Mouse (Mus musculus): ENCODE data around the gene Aldh4a1.

Gene Aldh4a1

DNA sequence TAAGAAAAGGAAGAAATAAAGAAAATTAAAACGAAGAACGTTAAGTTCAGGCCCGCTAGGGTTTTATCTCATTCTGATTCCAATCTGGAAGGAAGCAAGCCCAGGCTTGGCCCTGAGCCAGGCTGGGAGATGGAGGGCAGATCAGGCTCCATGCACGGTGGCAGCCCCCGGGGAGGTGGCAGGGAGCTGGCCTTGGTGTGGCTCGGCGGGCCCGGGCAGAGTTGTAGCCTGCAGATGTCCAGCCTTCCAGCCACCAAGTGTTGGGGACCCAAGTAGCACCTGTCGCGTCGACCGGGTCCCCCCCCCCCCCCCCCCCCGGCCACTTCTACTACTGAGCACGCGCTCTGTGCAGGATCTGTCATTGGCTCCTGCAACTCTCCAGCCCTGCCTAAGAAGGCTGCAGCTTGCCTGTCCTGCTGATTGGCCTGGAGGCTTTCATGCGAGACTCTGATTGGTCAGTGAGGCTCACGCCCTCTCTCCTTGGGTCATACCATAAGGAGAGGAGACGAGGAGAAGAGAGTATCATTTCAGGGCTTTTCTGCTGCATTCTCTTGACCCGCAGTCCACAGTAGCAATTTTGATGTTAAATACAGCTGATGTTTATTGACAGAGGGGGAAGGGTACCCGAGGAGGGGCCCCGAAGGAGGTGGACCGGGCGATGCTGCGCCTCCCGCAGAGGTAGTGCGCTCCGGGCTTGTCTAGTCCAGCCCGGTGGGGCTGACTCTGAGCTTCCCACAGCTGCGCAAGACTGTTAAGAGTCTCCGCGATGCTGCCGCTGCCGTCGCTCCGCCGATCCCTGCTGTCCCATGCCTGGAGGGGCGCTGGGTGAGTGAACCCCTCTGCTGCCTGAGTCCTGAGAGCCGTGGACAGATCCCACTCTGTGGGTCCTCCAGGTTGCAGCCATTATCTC, at the start of gene Aldh4a1:
Aldh4a1 (plus strand) TSS at position 494 of the 910 bp plus-strand sequence.
- DNase-seq (ENCODE audit: extremely low read depth, low read depth, low spot score), result peak; percentile 96

DNA sequence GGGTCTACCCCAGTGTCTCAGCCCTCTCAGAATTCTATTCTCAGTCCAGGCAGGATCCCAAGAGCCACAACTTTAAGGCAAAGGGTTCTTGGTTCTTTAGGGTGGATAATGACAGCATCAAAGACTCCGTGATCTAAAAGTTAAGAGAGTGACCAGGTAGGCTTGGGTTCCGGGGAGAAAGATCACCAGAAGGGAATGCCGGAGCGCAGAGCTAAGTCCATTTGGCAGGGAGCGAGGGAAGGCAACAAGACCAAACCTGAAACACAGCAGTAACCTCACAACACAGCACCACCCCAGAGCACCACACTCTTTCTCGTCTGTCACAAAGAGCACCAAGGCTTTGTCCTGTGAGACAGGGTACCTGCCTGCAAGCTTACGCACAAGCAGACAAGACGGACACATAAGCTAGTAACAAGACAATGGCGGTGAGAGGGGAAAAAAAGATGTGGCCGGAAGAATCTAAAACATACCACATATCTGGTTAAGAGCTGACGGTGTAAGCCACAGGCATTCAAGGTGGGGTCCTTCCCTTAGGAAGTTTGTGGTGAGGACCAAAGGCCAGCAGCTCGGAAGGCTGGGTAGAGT, 49.6 kb upstream of the Aldh4a1 start:
- DNase-seq (ENCODE audit: extremely low read depth, low read depth, low spot score), result no peak

DNA sequence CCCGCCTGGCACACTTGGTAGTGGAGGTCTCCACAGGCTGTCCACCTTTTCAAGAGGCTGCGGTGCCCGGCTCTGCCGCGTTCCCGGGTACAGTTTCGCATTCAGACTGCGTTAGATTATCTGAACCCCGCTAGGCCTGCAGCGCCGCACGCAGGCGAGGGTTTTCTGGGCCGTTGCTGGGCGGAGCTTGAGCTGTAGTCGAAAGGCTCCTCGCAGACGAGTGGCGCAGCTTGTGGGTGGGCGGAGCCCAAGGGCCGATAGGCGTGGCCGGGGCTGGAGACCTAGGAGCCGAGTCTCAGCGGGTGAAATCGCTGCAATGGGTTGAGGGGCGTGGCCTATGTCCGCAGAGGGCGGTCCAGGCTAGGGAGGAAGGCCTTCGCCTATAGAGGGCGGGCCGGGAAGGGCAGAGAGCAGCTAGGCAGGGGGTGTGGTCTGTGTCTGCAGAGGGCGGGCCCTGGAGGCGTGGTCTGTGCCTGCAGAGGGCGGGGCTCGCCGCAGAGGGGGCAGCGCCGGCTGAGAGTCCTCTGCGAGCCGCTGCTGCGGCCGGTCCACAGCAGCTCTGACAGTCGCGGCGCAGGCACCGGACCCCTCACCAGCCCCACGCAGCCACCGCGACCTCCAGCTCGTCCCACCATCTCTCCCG, 48.4 kb upstream of the Aldh4a1 start:
- peak; percentile 84 for DNase-seq (ENCODE audit: extremely low read depth, low read depth, low spot score)

DNA sequence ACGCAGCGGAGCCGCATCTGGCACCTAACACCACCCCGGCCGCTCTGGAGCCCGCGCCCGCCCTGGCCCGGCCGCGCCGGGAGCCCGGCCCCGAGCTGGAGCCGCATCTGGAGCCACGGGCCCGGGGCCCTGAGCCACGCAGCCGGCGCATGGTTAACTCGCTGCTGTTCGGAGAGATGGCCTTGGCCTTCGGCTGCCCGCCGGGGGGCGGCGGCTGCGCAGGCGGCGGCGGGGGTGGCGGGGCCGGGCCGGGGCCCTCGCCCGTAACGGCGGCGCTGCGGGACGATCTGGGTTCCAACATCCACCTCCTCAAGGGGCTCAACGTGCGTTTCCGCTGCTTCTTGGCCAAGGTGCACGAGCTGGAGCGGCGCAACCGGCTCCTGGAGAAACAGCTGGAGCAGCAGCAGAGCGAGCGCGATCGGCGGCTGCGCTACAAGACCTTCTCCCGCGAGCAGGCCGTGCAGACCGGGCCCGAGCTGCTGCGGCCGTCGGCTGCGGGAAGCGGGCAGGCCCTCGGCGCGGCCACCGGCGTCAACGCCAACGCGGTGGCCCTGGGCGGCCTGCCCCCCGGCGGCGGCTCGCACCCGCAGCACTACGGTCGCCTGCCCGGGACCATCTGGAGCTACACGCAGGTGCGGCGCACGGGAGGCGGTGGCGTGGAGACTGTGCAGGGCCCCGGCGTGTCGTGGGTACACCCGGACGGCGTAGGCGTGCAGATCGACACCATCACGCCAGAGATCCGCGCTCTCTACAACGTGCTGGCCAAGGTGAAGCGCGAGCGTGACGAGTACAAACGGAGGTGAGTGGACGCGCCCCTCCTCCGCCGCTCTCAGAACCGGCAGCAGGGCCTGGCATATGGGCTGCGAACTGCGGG, 47.6 kb upstream of the Aldh4a1 start:
- no peak for DNase-seq (ENCODE audit: extremely low read depth, low read depth, low spot score)

DNA sequence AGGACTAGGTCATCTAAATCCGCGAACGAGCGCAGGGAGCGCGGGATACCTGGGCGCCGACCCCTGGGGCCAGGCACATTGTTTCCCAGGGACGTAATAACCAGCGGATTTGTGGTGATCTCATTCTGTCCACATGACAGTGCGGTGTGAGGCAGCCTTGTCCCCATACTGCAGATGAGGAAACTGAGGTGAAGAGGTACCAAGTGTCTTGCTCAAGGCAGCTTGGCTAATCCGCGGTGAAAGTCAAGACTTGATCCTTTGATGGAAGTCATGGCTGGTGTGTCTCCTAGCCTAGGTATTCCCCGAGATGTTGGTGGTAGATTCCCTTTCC, 47.0 kb upstream of the Aldh4a1 start:
- no peak for DNase-seq (ENCODE audit: extremely low read depth, low read depth, low spot score)

DNA sequence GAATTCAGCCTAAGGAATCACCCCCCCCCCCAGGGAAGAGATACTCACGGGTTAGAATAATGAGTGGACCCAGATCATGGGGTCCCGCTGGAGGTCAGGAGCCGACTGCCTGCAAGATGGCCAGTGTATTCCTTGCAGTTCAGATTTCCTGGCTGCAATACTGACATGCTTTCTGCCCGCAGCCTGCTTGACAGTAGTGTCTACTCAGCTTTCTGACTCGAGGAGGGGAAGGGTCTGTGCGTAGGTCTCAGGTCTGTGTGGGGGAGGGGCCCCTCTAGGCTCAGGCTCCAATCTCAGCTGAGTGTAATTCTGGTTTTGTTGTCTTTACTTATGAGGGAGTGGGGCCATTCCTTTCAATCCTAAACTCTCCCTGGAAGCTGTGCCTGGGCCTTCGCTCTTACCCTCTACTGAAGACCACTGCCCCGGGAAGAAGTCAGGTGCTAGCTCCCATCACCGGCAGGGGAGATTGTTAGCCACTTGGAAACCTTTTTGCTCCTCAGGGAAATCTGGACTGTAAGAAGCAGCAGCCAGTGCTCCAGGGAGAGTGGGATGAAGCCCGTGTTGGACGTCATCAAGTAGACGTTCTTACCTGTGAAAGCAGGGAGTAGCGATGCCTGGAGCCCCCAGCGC, 46.3 kb upstream of the Aldh4a1 start:
- DNase-seq (ENCODE audit: extremely low read depth, low read depth, low spot score), result no peak

DNA sequence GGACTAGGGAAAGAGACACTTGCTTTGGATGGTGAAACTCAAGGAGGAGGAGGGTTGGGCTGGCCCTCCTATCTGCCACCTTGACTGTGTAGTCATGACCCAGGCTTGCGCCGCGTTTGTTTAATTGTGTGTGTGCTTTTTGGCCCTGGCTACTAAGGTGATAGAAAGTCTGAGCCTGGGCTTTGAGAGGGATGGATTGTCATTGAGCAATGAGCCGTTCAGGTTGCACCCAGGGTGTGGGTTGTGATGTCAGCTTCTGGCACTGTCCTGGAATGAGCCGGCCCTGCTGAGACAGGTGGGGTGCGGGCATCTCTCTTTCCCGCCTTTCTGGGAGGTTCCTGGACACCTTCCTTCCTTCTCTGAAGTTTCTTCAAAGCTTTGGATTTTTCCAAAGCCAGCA, 45.7 kb upstream of the Aldh4a1 start:
- no peak for DNase-seq (ENCODE audit: extremely low read depth, low read depth, low spot score)

DNA sequence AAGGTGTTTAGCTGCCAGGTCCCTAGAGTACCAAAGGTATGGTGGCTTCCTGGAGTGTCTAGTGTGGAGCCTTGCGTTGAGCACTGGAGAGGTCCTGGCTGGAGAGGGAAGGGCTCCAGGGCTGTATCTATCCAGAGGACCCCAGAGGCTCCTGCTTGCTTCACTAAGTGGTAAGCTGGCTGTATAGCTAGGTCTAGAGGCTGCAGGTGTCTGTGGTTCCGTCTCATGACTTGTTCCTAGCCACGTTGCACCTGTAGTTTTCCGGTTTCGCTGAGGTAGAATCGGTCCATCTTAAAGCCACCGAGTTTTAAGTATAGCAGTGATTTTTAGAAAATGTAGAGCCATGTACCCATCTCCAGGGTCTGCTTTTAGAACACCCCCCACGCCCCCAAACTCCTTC, 44.3 kb upstream of the Aldh4a1 start:
- no peak for DNase-seq (ENCODE audit: extremely low read depth, low read depth, low spot score)

DNA sequence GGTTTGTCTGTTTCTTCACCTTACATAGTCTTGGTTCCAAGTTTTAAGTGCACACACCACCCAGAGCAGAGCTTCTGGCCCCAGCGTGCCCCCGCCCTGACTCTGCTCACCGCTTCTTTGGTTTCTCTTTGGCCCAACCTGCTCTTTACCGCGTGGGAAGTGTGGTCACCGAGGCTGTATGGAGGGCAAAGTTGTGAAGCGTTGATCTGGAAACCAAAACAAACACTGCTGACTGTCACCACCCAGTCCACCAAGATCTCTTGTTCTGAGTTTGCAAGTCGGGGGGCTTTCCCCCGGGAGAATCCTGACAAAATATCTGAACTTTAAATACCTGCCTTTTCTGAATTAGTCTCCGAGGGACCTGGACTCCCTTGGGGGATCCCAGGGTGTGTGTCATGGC, 43.7 kb upstream of the Aldh4a1 start:
- no peak for DNase-seq (ENCODE audit: extremely low read depth, low read depth, low spot score)

DNA sequence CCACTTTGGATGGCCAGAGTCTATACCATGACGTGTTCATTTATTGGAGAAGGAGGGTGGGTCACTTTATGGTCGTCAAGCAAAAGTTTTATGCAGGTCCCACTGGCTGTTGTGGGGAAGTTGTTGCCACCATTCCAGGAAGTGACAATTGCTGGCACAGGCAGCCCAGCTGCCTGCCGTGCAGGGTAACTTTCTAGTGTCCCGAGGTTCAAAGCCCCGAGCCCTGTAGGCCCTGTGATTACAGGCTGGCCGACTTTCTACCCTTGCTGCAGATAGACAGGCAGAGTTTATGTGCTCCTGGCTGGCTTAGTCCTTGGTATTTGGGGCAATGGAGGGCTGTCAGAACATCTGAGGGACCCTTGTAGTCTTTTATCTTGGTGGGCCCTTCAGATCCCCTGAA, 43.2 kb upstream of the Aldh4a1 start:
- DNase-seq (ENCODE audit: extremely low read depth, low read depth, low spot score), result no peak

DNA sequence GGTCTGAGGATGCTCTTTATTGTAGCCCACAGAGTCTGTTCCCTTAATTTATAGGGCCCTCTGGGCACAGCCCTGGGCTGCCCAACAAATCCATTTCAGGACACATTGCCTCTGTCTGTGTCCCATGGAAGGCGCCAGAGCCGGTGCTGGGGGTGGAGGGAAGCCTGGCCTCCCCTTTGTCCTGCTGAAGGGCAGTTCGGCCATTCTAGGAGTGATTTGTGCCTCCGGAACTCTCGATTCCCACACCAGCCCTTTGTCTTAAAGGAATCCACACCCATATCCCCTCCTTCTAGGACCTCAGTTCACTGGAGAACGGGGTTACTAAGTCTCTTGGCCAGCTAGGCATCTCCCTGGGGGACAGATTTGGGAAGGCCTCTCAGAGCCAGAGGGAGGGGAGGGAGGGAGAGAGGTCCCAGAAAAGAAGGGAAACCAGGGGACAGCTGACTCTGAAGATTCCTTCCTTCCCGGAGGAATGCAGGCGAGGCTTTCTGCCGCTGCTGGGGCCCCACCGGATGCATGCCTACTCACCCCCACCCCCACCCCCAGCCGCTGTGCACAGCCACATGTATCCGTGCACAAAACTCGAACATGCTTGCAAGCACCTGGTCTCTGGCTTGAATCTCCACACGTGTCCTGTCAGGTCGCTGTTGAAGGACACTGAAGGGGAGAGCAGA, 41.9 kb upstream of the Aldh4a1 start:
- DNase-seq (ENCODE audit: extremely low read depth, low read depth, low spot score), result no peak

DNA sequence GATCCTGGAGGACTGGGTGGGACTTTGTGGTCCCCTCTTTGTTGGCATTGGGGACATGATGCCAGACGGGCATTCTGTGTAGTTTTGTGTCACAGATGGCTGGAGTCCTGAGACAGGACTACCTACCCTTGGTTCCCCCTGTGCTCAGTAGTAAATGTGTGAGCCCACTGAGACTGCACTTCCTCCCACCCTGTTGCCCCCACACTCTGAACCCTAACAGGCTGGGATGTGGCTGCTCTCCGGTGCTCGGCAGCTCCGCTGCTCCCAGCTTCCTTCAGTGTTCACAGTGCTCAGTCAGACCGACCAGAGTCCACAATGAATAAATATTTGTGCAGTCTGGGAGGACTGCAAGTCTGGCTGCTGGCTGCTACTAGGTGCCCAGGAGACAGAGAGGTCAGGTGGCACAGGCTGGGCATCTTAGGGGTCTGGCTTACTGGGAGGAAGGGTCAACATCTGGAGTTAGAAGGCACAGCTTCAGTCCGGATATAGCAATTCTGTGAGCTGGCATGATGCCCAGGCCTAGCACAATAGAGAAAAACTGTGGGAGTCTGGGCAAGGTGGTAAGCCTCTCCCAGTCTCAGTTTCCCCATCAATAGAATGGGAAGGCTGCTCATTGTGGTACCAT, 41.1 kb upstream of the Aldh4a1 start:
- no peak for DNase-seq (ENCODE audit: extremely low read depth, low read depth, low spot score)

DNA sequence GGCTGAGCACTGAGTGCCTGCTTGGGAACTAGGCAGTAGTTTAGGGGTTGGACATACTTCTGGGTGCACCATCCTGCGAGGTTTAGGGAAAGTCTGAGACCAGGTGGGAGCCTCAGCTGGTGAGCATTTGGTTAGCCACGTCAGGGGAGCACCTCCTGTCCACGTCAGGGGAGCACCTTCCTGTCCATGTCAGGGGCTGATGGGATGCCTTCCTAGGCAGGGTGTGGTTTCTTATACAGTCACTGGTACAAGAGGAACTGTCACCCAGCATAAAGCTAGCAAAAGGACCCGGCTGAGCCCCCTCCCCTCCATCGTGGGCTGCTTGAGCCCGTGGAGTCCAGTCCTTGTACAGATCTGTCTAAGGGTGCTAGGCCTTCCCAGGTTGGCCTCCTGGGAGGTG, 40.3 kb upstream of the Aldh4a1 start:
- no peak for DNase-seq (ENCODE audit: extremely low read depth, low read depth, low spot score)

DNA sequence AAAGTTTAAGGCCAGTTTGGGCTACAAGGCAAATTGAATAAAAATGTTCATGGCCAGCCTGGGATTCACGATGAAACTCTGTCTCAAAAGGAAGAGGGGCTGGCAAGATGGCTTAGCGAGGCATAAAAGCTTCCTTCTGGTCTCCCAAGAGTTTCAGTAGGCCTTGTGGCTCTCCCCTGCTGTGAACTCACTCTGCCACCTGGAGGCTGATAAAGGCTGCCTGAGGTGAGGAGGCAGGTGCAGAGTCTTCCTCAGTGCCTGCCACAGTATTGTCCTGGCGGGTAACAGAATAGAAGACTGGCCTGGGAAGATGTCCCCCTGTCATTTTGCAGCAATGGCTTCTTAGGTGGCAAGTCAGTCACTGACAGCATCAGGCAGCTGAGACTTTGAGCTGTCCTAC, 39.8 kb upstream of the Aldh4a1 start:
- no peak for DNase-seq (ENCODE audit: extremely low read depth, low read depth, low spot score)

DNA sequence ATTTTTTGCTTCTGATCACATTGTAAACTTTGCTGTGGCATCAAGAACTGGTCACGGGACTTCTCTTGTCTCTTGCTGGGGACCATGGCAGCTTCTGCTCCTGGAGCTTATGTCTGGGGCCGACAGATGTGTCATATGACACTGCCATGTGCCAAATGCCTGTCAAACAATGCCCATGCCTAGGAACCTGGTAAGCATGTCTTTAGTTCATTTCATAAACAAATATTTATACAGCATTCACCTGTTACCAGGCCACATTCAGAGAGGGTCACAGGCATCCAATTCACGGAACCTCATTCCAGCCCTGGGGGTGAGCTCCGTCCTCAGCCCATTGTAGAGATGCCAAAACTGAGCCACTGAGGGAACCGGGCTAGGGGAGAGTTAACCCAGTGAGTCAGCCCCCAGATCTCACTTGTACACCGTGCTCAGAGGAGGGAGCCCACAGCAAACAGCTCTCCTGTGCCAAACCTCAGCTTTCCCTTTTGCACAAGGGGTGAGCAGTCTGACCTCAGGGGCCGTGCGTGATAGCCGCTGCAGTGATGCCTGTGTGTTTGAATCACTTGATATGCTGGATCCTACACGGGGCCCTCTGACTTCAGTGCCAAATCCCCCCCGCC, 38.9 kb upstream of the Aldh4a1 start:
- DNase-seq (ENCODE audit: extremely low read depth, low read depth, low spot score), result no peak

DNA sequence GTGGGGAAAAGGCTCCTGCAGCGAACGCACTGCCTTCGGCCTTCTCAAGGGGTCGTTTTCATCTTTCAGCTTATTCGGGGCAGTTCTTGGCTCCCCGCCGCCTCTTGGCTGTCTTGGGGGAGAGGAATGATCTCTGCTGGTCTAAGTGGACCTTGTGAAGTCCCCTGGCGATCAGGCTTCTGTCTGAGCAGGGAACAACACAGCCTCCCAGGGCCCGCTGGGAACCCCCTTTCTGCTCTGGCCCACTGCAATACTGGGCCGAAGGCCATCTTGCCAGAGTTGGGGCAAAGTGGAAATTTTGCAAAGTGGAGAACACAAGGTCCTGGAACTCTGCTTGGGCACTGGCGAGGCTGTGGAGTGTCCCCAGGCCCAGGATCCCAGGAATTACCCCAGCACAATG, 38.0 kb upstream of the Aldh4a1 start:
- DNase-seq (ENCODE audit: extremely low read depth, low read depth, low spot score), result no peak

DNA sequence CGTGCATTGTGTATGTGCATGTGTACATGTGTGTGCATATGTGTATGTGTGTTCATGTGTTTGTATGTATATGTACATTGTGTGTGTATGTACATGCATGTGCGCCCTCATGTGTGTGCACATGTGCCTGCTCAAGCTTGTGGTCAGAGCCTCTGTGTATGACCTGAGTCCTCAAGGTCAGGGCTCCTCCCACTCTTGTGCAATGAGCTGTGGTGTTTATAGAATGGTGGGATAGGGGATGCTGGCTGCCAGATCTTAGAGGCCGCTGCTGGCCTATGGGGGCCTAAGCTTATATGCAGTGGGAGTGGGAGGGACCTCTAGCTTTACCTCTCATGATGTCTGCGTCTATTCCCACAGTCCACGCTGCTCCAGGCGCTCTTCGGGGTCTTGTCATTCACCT, 37.0 kb upstream of the Aldh4a1 start:
- no peak for DNase-seq (ENCODE audit: extremely low read depth, low read depth, low spot score)

DNA sequence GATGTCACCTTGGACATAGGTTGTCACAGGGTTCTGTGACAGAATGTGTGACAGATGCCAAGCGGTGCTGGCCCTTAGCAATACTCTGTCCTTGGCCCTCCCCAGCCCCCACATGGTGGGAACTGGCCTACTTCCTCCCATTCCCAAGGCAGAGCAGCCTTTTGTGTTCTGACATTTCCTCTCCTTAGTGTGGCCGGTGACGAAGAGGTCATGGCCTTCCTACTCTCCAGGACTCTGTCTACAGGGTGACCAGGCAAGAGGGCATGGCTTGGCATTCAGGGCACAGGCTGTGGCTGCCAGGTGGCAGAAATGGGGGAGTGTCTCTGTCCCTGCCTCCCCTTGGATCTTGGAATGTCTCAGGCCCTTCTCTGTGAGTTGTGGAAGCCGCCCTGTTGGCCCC, 35.3 kb upstream of the Aldh4a1 start:
- DNase-seq (ENCODE audit: extremely low read depth, low read depth, low spot score), result no peak

DNA sequence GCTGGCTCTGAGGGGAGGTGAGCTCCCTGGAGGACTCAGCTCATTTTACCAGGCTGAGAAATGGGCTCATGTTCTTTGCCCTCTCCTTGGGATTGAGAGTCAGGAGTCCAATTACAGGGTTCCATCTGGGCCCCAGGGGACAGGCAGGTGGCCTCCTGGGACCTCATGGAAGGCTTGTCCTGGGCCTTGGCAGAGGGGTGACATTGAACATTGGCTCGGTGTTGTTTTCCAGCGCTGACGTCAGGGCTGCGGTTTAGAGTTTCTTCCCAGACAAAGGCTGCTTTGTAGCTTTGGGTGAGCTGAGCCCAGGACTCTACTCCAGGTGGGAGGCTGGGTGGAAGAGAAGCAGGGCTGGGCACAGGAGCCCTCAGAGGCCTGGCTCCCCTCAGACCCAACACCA, 34.9 kb upstream of the Aldh4a1 start:
- DNase-seq (ENCODE audit: extremely low read depth, low read depth, low spot score), result no peak
